Mouse (Mus musculus) heart, postnatal 0 days (tissue): ENCODE data around the gene Taf5l. TPM values are rescaled to one million over a fixed set of nuclear protein-coding genes. Genes with fewer than 3 reads are reported as not detected.

ENCODE experiments used
- ATAC-seq: fragments of 200-750 bp; cut with Nextera tagmentation; 2 replicates; pipeline ENCODE4 v1.8.0; 2017; ENCODE audit warnings: low read depth, moderate number of reproducible peaks, moderate library complexity; ENCODE audit not compliant: insufficient read depth
- DNase-seq: peaks from one replicate; pipeline ENCODE4 v3.0.0-alpha.2; 2016; ENCODE audit warnings: low spot score
- H3K27ac ChIP-seq: fragments of 300-500 bp; sonication (generic); 2 replicates; pipeline ENCODE4 v1.5.1; 2014; ENCODE audit warnings: low read depth, mild to moderate bottlenecking
- H3K27me3 ChIP-seq: fragments of 300-500 bp; sonication (generic); 2 replicates; pipeline ENCODE4 v1.6.1; 2014; ENCODE audit warnings: low read length, mixed read lengths; ENCODE audit not compliant: control insufficient read depth, insufficient read depth
- H3K36me3 ChIP-seq: fragments of 300-500 bp; sonication (generic); replicated peaks from 2 replicates; pipeline ENCODE4 v1.6.1; 2014; ENCODE audit warnings: low read length, mixed read lengths; ENCODE audit not compliant: control insufficient read depth, insufficient read depth
- H3K4me1 ChIP-seq: fragments of 300-500 bp; sonication (generic); 2 replicates; pipeline ENCODE4 v1.6.1; 2014; ENCODE audit warnings: antibody characterized with exemption; ENCODE audit not compliant: control insufficient read depth, insufficient read depth
- H3K4me2 ChIP-seq: fragments of 300-500 bp; sonication (generic); 2 replicates; pipeline ENCODE4 v1.6.1; 2014; ENCODE audit warnings: low read depth, mild to moderate bottlenecking, low read length, moderate library complexity
- H3K4me3 ChIP-seq: fragments of 300-500 bp; sonication (generic); 2 replicates; pipeline ENCODE4 v1.5.1; 2014; ENCODE audit warnings: low read depth, low read length
- H3K9ac ChIP-seq: fragments of 300-500 bp; sonication (generic); replicated peaks from 2 replicates; pipeline ENCODE4 v1.6.1; 2014; ENCODE audit warnings: low read depth, low read length, mixed read lengths
- H3K9me3 ChIP-seq: fragments of 300-500 bp; sonication (generic); replicated peaks from 2 replicates; pipeline ENCODE4 v1.6.1; 2016; ENCODE audit warnings: low read length; ENCODE audit not compliant: control insufficient read depth
- CTCF ChIP-seq: IDR thresholded peaks from 2 replicates; pipeline ENCODE4 v1.5.1; 2016; ENCODE audit warnings: antibody characterized with exemption, control low read depth, low read depth
- EP300 ChIP-seq: IDR thresholded peaks from 2 replicates; pipeline ENCODE4 v1.6.1; 2016; ENCODE audit warnings: antibody characterized with exemption, low read depth
- WGBS: fragments of 180-500 bp; shearing (Covaris S2); extraction: QIAGEN DNeasy Blood & Tissue Kit; methylation state at CpG from one replicate; pipeline ENCODE4 v1.1.7; 2014; 5-methylcytosine and 5-hydroxymethylcytosine counted together
- polyA plus RNA-seq: library from polyadenylated mRNA; unstranded; fragments of >200 nt; fragmentation: Nextera tagmentation; extraction: Ambion mirVana; gene quantifications from 2 replicates; pipeline ENCODE4 v1.2.1, GENCODE M21; 2015
- total RNA-seq: library from RNA; depleted of rRNA; stranded (reverse); fragments of >200 nt; gene quantifications from 2 replicates; pipeline ENCODE4 v1.2.3, GENCODE M21; 2014; ENCODE audit warnings: low replicate concordance; rRNA removed

Gene Taf5l
- total RNA-seq (31.8 and 46.3 TPM in 2 replicates), polyA plus RNA-seq (14.1 and 17.2 TPM in 2 replicates)

- no peaks in the 10 kb centered on the region for H3K27me3 ChIP-seq
- TF ChIP-seq EP300 (no peak), CTCF (no peak)
- peak; percentile 86 for DNase-seq
- H3K4me3 ChIP-seq: peak within 1 kb of the TSS; percentile 92
- H3K9me3 ChIP-seq: no peaks in the 10 kb centered on the region
- peak; percentile 89 for ATAC-seq
- peaks cover 17% of the 10 kb centered on the region for H3K36me3 ChIP-seq
- H3K4me2 ChIP-seq: peak within 1 kb of the TSS; percentile 95
- peaks cover 29% of the 10 kb centered on the region for H3K4me1 ChIP-seq
- H3K9ac ChIP-seq: peak within 1 kb of the TSS; percentile 81
- H3K27ac ChIP-seq: peak within 1 kb of the TSS; percentile 91
- 2% methylated on average over 49 of the region's 74 CpGs for WGBS
Observed at GRCm38 (mm10) chr8:124021237-124022227, at the start of gene Taf5l, which contains the start of gene Urb2. Gene Taf5l, minus strand, starts transcription at chr8:124021397. Gene Urb2, plus strand, starts transcription at chr8:124021508.

GRCm38 (mm10) chr8:124070363-124071324 is 49.4 kb upstream of the Taf5l start:
- H3K36me3 ChIP-seq: no peaks in the 10 kb centered on the region
- peak; percentile 51 for DNase-seq
- H3K27ac ChIP-seq: no peak overlapping the region; the same call in 1 of the 2 replicates
- H3K27me3 ChIP-seq: 0 out of 2 replicates have a peak, but pooled peaks cover 5% of the 10 kb centered on the region
- ATAC-seq: peak; percentile 51
- no peak overlapping the region for H3K9ac ChIP-seq
- H3K4me3 ChIP-seq: no peak overlapping the region
- no peak overlapping the region for H3K4me2 ChIP-seq
- TF ChIP-seq CTCF (no peak), EP300 (no peak)
- no peaks in the 10 kb centered on the region for H3K9me3 ChIP-seq
- H3K4me1 ChIP-seq: 0 out of 2 replicates have a peak, but pooled peaks cover 12% of the 10 kb centered on the region
- 25% methylated on average over 18 of the region's 18 CpGs for WGBS

- H3K36me3 ChIP-seq: no peaks in the 10 kb centered on the region
- 60% methylated on average over 4 of the region's 4 CpGs for WGBS
- H3K4me2 ChIP-seq: no peak overlapping the region
- DNase-seq: no peak
- no peak overlapping the region for H3K4me3 ChIP-seq
- no peak overlapping the region for H3K9ac ChIP-seq
- TF ChIP-seq CTCF (no peak), EP300 (0 out of 2 replicates have a peak, but pooled peaks have one; percentile 1)
- H3K27ac ChIP-seq: peak overlapping the region; percentile 14
- H3K9me3 ChIP-seq: no peaks in the 10 kb centered on the region
- peak; percentile 13; the same call in 1 of the 2 replicates for ATAC-seq
- H3K27me3 ChIP-seq: 0 out of 2 replicates have a peak, but pooled peaks cover 5% of the 10 kb centered on the region
- 0 out of 2 replicates have a peak, but pooled peaks cover 12% of the 10 kb centered on the region for H3K4me1 ChIP-seq
Observed at GRCm38 (mm10) chr8:124067059-124067750, 46.0 kb upstream of the Taf5l start.

- no peaks in the 10 kb centered on the region for H3K36me3 ChIP-seq
- ATAC-seq (peak; percentile 82), DNase-seq (peak; percentile 69)
- H3K4me3 ChIP-seq: no peak overlapping the region
- no peaks in the 10 kb centered on the region for H3K9me3 ChIP-seq
- 47% methylated on average over 4 of the region's 4 CpGs for WGBS
- peak overlapping the region; percentile 14 for H3K27ac ChIP-seq
- H3K9ac ChIP-seq: no peak overlapping the region
- TF ChIP-seq EP300: 0 out of 2 replicates have a peak, but pooled peaks have one; percentile 65
- TF ChIP-seq CTCF: no peak
- H3K27me3 ChIP-seq: 0 out of 2 replicates have a peak, but pooled peaks cover 2% of the 10 kb centered on the region
- H3K4me1 ChIP-seq: 0 out of 2 replicates have a peak, but pooled peaks cover 12% of the 10 kb centered on the region
- no peak overlapping the region for H3K4me2 ChIP-seq
Observed at GRCm38 (mm10) chr8:124066325-124067058, 45.3 kb upstream of the Taf5l start.
